Mouse (Mus musculus) MEL (cell line): ENCODE measurements around the gene Dglucy.

Source experiments
- CTCF ChIP-seq, 3 experiments: IDR thresholded peaks in 2 of 3; conservative IDR thresholded peaks in 1 of 3; 2 replicates each; pipeline ENCODE4 v1.5.1; 2011 to 2012; ENCODE audit warnings: low read length in 3 of 3, low read depth in 2 of 3, mild to moderate bottlenecking in 2 of 3, improper control_type of control experiment in 1 of 3, inconsistent platforms in 1 of 3, mixed read lengths in 1 of 3, moderate library complexity in 1 of 3; ENCODE audit not compliant: control insufficient read depth in 1 of 3, insufficient read depth in 1 of 3, poor library complexity in 1 of 3, severe bottlenecking in 1 of 3
- E2F4 ChIP-seq: IDR thresholded peaks from 2 replicates; pipeline ENCODE4 v1.6.1; 2011; ENCODE audit warnings: low read depth, low read length, improper control_type of control experiment, borderline replicate concordance
- KAT2A ChIP-seq: conservative IDR thresholded peaks from 2 replicates; pipeline ENCODE4 v1.6.1; 2012; ENCODE audit warnings: low read depth, low read length, improper control_type of control experiment, inconsistent platforms
- POLR2A ChIP-seq, 2 experiments: IDR thresholded peaks; 2 replicates each; pipeline ENCODE4 v1.6.1; 2011 to 2012; ENCODE audit warnings: low read length in 2 of 2, mild to moderate bottlenecking in 2 of 2, control low read depth in 1 of 2, improper control_type of control experiment in 1 of 2, low read depth in 1 of 2, moderate library complexity in 1 of 2; ENCODE audit not compliant: control insufficient read depth in 1 of 2, insufficient read depth in 1 of 2, poor library complexity in 1 of 2
- POLR2AphosphoS2 ChIP-seq: IDR thresholded peaks from 2 replicates; pipeline ENCODE4 v1.6.1; 2011; ENCODE audit warnings: low read length, improper control_type of control experiment
- RAD21 ChIP-seq: IDR thresholded peaks from 2 replicates; pipeline ENCODE4 v1.6.1; 2011; ENCODE audit warnings: mild to moderate bottlenecking, low read depth, low read length, improper control_type of control experiment
- TBP ChIP-seq: IDR thresholded peaks from 2 replicates; pipeline ENCODE4 v1.8.0; 2011; ENCODE audit warnings: low read depth, low read length, improper control_type of control experiment

DNA sequence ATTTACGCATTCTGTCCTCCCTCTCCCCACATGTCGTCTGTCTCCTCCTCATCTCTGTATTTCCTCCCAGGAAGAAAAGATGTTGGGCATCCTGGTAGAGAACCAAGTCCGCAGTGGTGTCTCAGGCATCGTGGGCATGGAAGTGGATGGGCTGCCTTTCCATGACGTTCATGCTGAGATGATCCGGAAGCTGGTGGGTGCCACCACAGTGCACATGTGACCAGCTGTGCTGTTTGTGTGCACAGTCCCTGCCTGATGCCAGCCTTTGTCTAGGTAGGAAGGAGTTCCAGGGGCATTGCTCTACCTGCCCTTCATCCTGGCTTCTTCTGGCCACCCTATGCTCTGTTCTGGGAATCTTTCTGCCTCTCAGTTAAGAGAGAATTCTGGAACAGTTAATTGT is 92.4 kb downstream of the Dglucy start:
- TF ChIP-seq TBP (no peak), POLR2AphosphoS2 (no peak), POLR2A (IDR thresholded peaks at IDR 0.05; ENCODE audit: control insufficient read depth in 1 of 2, insufficient read depth in 1 of 2, low read depth in 1 of 2, low read length in 2 of 2, poor library complexity in 1 of 2) (no peak), CTCF (IDR thresholded peaks at IDR 0.05 in 2 of 3, conservative IDR thresholded peaks at IDR 0.05 in 1 of 3; ENCODE audit: control insufficient read depth in 1 of 3, insufficient read depth in 1 of 3, low read depth in 2 of 3, low read length in 3 of 3, poor library complexity in 1 of 3, severe bottlenecking in 1 of 3) (no peak), E2F4 (no peak), RAD21 (no peak), KAT2A (no peak)
